Mouse (Mus musculus) MEL-GATA-1-ER (cell line): ENCODE data around the gene Serpinb6b.
"Not testable (repeated sequence)": the region's sequence is repeated elsewhere in the genome, so short reads cannot be mapped to it uniquely, and the experiment has no call there.

ENCODE experiments used
- DNase-seq: peaks from one replicate; pipeline ENCODE4 v3.0.0-alpha.2; 2012; ENCODE audit warnings: low read depth; ENCODE audit errors: extremely low read depth

Serpinb6b gene

DNA sequence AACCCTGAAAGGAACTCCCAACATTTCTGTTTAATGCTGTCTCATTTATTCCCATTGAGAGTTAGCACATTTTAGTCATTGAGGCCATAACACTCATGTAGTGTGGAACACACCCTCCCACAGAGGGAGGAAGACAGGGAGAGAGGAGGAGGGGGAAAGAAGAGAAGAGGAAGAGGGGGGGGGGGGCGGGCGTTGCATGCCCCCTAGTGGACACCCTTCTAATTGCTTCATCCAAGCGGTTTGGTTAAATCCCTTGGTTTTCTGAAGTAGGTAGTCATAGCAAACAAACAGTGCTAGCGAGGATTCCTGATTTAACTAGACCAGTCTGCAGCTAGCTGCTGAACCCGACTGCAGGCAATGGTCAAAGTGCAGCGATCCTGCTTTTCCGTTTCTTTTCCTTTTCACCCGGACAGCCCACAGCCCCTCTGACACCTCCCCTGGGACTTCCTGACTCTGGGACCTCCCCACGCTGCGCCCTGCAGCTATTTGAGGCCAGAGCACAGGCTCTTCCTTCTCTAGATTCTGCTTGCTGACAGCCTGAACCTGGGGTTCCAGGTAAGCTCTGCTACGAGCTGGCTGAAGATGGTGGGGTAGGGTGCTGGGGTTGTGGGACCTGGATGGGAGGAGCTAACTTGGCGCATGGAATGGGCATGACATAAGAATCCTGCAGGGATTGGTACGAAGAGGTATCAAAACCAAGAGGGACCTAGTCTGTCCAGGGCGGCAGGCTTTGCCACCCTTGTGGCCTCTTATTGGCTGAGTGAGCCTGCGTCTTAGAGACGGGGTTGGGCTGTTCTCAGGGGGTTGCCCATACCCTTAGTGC, at the start of gene Serpinb6b:
TSS of gene Serpinb6b (plus strand) at position 221 of the 823 bp plus-strand sequence.
- DNase-seq: no peak

DNA sequence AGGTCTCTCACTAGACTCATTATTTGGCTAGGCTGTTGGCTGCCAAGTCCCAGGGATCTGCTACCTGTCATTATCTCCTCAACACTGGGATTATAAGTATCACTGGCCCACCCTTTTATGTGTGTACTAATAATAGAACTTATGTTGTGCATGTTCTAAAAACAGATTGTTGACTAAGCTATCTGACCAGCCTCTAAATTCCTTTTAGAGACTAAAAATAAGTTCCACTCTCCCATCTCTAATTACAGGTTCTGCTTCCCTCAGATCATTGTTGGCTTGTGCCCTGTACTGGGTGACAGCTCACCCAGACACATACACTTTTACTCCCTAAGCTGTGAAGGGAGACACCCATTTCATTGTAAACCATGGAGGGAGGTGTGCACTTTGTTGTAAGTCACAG, 42.4 kb upstream of the Serpinb6b start:
- DNase-seq: no peak

DNA sequence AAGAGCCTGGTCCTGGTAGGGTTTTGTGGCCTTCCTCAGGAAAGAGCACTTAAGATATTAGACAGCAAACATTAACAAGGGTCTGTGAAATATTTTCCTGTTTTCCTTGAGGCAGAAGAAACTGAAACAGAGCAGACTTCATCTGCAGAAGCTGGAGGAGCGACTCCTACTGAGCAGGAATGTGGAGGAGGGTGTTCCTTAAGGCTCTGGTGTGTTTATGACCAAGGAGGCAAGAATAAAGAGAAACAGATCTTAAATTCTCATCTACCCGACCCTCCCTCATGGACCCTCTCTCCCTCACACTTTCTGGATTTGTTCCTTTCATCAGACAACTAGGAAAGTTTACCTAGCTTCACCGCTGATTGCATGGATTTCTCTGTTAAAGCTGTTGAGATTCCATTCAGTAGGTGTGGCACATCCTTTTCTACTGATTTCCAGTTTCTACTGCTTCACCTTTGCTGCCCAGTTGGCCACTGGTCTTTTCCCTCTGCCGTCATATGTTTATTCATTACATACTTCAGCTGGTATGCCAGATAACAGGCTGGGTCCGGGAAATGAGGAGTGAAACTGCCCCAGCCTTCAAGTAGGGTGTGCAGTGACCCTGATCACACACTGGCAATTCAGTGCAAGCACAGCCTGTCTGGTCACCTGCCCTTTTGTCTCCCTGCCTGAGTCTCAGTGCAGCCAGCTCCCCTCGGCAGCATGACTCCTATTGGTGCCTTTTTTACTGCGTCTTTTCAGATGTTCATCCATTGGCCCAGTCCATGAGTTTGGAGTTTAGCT, 40.2 kb upstream of the Serpinb6b start:
- DNase-seq: no peak

DNA sequence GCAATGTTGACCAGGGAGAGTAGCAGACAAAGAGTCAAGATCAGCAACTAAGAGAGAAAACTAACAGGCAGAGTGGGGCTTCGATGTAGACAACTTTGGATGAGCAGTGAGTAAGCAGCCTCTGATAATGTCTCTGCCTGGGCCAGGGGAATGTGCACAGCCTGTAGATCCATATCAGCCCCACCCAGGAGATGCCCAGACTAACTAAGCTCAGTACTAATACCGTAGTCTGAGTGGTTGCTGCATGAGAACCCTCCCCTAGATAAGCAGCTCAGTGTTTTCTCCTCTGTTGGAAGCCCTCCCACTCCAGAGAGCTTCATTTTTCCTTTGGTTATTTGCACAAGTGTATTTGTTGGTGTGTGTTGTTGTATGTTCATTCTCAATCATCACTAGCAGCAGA, 38.3 kb upstream of the Serpinb6b start:
- DNase-seq: no peak

DNA sequence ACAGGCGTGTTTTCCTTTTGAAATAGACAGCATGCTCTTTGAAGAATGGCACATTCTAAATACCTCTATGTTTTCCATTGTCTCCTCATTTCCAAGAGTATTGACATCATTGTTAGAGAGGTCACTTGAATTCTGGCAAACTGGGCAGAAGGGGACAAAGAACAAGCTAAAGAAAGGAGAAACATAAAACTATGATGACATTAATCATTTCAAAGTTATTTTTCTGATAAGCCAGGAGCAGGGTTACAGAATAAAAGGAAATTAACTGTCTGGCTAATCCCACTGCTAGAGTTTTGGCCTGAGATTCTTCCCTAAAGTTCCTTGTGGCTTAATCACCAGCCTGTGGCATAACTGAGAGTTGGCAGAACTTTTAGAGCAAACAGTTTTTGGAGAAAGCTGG, 37.8 kb upstream of the Serpinb6b start:
- no peak for DNase-seq

DNA sequence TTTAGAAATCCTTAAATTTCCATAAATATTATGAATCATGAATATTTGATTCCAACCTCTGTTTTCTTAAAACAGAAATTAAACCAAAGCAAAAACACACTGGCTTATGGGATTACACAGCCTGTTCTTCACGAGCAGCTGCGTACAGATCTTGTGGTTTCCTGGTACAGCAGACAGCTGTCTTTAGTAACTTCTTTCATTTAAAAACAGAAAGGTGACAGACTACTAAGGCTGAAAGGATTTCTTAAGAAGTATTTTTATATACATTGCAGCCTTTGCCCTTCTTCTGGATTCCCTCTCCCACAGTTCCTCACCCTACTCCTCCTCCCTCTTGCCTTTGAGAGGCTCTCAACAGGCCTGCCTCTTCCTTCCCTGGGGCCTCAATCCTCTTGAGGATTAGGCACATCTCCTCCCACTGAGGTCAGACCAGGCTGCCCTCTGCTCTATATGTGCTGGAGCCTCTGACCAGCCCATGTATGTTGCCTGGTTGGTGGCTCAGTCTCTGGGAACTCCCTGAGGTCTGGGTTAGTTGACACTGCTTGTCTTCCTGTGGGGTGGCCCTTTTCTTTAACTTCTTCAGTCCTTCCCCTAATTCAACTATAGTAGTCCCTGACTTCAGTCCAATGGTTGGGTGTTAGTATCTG, 35.8 kb upstream of the Serpinb6b start:
- DNase-seq: no peak

DNA sequence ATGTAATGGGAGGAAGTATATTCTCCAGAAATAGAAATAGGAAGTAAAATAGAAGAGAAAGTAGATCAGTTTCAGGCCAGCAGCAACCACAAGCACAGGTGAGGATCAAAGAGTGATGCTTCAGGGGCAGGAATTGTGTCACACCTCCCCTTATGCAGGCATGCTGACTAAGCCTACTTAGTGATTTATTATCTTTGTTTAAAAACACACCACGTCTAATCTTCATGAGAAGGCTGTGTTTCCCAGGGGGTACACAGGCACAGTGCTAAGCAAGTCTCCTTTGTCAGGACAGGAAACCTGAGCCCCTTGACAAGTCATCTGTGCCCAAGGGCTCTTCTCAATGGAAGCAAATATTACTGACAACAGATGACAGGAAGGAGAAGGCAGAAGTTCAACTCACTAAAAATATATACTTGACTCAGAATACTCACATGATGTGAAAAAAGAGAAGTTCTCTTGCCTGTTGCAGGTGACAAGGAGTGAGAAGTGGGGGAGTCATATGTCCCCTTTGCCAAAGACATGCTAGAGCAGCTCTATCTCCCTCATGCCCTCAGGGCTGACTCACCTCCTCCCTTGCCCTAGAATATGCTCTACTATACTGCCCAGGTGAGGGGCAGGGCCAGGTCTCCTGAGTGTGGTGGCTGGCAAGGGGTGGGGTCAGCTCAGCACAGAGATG, 30.2 kb upstream of the Serpinb6b start:
- no peak for DNase-seq

DNA sequence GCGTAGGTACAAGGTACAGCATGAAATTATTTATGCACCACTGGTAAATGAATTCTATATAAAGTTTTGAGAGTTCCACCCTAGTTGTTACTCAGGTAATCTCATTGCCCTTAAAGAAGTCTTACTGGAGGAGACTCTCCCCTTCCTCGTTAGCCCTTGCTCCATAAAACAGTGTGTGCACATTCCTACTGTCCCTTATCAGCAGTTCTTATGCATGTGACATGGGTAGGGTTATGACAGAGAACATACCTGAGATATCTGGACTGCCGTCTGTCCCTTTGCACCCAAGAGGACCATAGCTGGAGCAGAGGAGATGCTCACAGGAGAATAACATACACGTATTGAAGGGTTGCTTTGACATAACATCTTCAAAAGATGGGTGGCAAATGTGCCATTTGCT, 26.7 kb upstream of the Serpinb6b start:
- DNase-seq: not testable (repeated sequence)

DNA sequence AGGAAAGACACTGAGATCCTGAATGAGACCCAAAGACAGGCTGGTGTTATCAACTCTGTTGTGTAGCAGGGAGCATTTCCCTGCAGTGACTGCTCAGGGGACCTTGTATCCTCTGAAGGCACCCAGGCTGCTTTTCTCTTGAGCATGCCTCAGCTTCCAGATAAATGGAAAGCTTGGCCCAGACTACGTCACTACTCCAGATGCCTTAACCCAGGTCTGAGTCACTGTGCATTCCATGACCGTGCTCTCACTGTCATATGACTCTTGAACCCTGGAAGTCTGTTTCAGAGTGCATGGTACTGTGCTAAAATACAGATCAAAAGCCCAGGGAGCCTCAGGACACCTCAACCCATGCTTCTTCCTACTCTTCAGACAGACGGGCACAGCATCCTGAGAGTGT, 25.8 kb upstream of the Serpinb6b start:
- DNase-seq: not testable (repeated sequence)

DNA sequence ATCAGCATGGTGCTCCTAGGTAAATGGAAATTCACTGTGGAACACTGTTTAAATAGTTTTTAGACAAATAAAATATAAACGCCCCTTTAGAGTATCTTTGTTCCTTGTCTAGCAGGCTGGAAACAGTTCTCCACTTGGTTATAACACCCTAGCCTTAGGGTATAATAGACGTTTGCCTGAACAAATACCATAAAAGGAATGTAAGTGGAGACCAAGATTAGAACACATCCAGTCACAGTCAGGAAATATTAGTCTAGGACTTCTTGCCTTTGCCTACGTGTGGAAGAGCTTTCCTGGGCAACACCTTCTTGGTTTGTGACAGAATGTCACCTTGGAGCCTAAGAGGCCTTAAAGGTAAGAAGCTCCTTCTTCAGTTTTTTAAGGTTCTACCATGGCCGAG, 8.5 kb upstream of the Serpinb6b start:
- DNase-seq: no peak

DNA sequence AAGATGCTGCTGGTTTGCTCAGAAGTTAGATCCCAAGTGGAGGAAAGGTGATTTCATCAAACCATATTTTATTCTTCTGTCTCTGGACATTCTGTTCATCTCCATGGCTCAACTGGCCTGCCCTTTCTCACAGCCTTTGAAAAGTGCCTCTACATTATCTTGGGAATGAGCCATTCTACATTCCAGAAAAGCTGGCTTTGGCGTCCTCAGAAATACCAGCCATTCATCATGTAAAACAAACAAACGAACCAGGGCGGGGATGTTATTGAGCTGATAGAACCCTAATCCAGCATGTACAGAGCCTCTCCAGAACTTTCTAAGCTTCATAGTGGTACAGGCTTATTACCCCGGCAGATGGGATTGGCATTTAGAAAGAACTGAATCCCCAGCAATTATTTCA, 7.1 kb upstream of the Serpinb6b start:
- no peak for DNase-seq

DNA sequence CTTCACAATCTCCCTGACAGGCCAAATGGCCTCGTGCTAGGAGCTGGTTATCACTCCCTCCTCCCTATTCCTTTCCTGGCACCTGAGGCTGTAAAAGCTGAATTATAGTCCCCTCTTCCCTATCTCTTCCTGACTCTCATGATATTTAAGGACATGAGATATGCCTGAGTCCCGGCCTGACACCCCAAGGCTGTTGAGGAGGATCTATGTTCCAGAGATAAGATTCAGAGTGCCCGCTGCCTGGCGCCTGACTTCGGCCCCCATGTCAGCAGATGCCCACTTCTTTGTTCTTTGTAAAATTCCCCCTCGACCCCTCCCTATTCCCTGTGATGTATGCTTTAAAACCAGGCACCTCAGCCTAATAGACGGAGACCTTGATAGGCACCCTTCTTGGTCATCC, 6.5 kb upstream of the Serpinb6b start:
- DNase-seq: not testable (repeated sequence)

DNA sequence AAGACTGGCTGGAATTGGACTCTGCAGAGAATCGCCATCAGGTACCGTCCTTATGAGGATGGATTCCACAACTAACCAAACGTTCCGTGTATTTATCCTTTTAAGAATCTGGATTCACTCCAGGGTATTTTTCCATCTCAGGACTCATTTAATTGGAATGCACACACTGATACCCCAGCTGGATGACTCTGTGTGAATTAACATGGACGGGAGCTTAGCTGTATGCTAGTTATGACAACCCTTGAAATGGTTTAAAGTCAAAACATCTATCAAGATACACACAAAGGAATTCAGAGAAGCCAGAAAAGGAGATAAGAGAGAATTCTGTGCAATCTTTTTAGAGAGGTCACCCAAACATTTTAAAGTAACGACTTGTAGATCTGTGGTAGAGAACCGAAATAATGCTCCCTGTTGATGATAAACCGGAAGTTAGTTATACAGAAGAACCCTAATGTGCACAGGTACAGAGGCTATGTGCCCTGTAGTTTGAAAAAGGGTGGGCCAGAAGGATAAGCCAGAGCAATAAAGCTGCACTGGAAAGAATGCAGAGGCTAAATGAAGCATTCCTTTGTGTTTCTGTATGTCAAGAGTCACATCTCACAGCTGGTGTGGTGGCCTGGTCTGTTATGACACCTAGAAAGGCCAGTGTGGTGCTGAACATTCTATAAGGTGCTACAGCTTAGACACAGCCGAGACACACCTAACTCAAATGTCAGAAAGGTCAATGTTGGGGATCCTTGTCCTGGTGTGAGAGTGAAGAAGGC, 837 bp upstream of the Serpinb6b start:
- DNase-seq: no peak

DNA sequence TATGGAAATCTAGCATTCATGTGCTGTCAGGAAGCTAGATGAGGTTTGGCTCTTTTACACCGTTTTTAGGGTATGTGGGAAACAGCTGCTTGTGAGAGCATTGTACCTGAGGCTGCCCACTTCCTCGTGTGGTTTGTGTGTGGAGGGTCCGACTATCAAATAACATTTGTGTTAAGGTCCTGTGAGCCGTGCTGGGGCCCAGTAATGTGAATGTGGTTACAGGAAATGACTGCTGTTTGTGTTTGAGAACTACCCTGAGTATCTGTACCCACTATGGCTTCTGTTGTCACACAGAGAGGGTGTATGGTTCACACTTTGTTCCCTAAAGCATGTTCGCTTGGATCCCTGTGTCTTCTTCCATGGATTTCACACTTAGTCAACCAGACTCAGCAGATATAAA, 1.1 kb downstream of the Serpinb6b start:
- no peak for DNase-seq

DNA sequence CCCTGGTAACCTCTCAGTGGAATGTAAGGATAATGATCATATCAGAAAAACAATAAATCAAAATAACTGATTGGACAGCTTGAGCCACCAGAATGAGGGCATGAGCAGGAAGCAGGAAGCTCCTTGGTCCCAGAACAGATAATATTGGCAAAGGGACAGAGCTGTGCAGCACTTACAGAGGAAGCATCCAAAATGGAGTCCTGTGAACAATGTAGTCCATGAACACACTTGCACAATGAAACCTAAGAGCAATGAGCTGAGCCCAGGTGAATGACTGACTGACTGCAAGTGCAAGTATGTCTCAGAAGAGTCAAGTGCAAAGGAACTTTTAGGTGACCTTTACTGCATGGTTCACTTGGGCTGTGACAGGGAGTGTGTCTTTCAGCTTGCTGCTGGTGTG, 2.2 kb downstream of the Serpinb6b start:
- DNase-seq: no peak

DNA sequence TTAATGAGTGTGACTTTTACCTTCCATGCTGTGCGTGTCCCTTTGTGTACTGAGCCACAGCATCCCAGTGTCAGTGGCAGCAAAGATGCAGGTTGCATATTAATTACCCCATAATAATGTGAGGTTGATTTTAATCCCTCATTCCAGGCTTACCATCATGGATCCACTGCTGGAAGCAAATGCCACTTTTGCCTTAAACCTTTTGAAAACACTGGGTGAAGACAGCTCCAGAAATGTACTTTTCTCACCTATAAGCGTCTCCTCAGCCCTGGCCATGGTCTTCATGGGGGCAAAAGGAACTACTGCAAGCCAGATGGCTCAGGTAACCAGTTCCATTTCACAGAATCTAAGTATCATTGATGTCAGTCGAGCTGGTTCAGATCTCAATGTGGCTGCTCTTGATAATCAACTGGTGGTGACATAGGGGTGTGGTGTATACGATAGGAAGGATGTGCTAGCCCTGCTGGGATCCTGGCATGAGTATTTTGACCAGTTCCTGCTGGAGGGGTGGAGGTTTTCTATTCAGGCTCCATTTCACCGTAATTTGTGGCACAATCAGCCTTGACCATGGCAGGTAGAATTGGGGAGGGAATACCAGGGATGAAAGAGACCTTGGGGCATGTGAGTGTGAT, 3.5 kb downstream of the Serpinb6b start:
- DNase-seq: peak; percentile 60

DNA sequence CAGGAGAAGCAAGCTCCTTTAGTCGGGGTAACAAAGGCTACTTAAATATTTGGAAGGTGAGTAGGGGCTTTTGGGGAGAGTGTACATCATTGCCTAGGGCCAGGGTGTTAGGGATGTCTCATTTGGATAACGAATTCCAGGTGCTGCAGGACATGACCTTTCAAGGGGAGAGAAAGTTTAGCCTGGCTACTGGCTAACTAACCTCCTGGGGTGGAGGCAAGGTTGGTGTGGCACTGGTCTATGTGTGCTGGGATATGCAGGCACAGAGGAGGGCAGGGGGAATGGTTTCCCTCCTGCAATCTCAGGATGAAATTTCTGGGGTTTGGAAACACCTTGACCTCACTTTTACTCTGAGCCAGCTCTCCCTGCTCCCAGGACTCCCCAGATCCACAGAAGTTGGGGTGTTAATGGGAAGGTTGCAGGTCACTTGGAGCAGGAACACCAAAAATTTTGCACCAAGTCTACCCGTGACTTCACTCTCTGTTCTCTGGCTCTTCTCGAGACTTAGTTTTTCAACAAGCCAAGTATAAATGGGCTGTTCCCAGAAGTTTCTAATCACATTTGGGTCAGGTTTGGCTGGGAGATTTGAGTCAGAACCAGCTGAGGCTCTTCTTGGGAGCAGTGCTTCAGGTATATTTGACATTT, 4.1 kb downstream of the Serpinb6b start:
- no peak for DNase-seq

DNA sequence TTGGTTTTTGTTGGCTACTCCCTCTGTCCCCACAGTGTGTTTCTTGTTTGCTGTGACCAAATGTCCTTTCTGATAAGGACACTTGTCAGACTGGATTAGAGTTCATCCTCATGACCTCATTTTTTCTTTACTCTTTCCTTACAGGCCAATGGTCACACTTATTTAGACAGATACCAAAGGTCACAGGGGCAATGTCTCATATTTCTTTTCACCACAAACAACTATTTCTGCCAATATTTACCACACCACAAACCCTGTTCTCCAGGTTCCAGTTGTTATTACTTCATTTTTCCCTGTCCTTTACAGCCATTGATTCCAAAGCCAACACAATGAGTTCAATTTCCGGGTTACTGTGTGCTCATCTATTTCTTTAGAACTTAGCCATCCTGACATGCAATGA, 4.6 kb downstream of the Serpinb6b start:
- no peak for DNase-seq

DNA sequence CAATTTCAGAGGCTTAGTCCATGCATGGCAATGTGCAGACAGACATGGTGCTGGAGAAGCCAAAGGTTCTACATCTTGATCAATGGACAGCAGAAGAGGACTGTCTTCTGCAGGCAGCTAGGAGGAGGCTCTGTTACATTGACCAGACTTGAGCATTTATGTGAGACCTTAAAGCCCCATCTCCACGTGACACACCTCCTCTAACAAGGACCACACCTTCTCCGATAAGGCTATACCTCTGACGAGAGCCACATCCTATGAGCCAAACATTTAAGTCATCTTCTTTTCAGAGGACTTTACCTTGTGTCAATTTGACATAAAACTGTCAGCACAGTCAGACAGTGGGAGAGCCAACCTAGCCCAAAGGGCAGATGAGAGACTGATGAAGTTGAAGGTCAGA, 5.8 kb downstream of the Serpinb6b start:
- DNase-seq: no peak

DNA sequence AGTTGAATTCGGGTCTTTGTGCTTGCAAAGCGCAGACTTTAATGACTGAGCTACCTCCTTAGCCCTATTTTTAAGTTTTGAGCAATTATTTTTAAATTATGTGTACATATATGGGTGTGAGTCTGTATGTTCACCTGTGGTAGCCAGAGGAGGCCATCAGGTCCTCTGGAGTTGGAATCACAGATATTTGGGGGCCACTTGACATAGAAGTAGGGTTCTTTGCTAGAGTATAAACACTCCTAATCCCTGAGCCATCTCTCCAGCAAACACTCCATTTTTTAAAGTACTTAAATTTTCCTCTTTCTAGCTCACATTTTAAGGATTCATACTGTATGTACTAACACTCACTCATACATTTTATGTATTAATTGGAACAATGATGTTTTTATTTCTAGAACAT, 9.3 kb downstream of the Serpinb6b start:
- DNase-seq: no peak
